Mouse (Mus musculus) CH12.LX (cell line): ENCODE measurements at regions not wholly inside any gene's neighbourhood (a gene's known extent, or its start where the extent isn't known, plus 50 kb on each side); places are given as distances from the start of the nearest gene placed in this dataset.

Experiments used
- DNase-seq: peaks from one replicate; pipeline ENCODE4 v3.0.0-alpha.2; 2013; ENCODE audit errors: extremely low read depth
- H3K27ac ChIP-seq: 2 replicates; pipeline ENCODE4 v1.5.1; 2012; ENCODE audit warnings: low read depth, mild to moderate bottlenecking, control low read depth, moderate library complexity; ENCODE audit not compliant: insufficient read depth
- H3K27me3 ChIP-seq: replicated peaks from 2 replicates; pipeline ENCODE3; 2012; ENCODE audit warnings: inconsistent platforms
- H3K36me3 ChIP-seq, 2 experiments: replicated peaks in 1 of 2; 2 replicates each; pipeline versions ENCODE3 to v1.6.1; 2012; ENCODE audit warnings: inconsistent platforms in 1 of 2, low read length in 1 of 2, mild to moderate bottlenecking in 1 of 2, mixed read lengths in 1 of 2, moderate library complexity in 1 of 2; ENCODE audit not compliant: control insufficient read depth in 1 of 2, insufficient read depth in 1 of 2
- H3K4me1 ChIP-seq, 2 experiments: 2 replicates each; pipeline ENCODE4 v1.6.1; 2012; ENCODE audit warnings: inconsistent platforms in 1 of 2, moderate library complexity in 1 of 2; ENCODE audit not compliant: insufficient read depth in 2 of 2, control insufficient read depth in 1 of 2
- H3K4me2 ChIP-seq: 2 replicates; pipeline ENCODE4 v1.6.1; 2012; ENCODE audit warnings: low read depth, mild to moderate bottlenecking, control low read depth; ENCODE audit not compliant: poor library complexity, insufficient read depth, severe bottlenecking
- H3K4me3 ChIP-seq, 3 experiments: fragments of 150-350 bp in 1 of 3; sonication (generic) in 1 of 3; replicated peaks in 1 of 3; 2 replicates each; pipeline versions ENCODE3 to v1.5.1; 2011 to 2012; ENCODE audit warnings: low read depth in 2 of 3, low read length in 2 of 3, mild to moderate bottlenecking in 2 of 3, moderate library complexity in 2 of 3, control low read depth in 1 of 3, improper control_type of control experiment in 1 of 3, inconsistent platforms in 1 of 3, mixed read lengths in 1 of 3; ENCODE audit not compliant: poor library complexity in 1 of 3
- H3K79me2 ChIP-seq: replicated peaks from 2 replicates; pipeline ENCODE4 v1.6.1; 2012; ENCODE audit warnings: mild to moderate bottlenecking, moderate library complexity; ENCODE audit not compliant: control insufficient read depth, poor library complexity, insufficient read depth, severe bottlenecking; ENCODE audit errors: extremely low read depth
- H3K9ac ChIP-seq: 2 replicates; pipeline ENCODE4 v1.6.1; 2012; ENCODE audit warnings: low read depth, mild to moderate bottlenecking, control low read depth, moderate library complexity; ENCODE audit not compliant: insufficient read depth
- H3K9me3 ChIP-seq: replicated peaks from 2 replicates; pipeline ENCODE3; 2012; ENCODE audit warnings: low read length, inconsistent platforms, mixed read lengths
- CHD1 ChIP-seq: IDR thresholded peaks from 2 replicates; pipeline ENCODE4 v1.6.1; 2012; ENCODE audit warnings: low read depth, low read length, improper control_type of control experiment, inconsistent platforms
- E2F4 ChIP-seq: IDR thresholded peaks from 2 replicates; pipeline ENCODE4 v1.6.1; 2011; ENCODE audit warnings: low read depth, low read length, improper control_type of control experiment; ENCODE audit not compliant: insufficient replicate concordance
- ELF1 ChIP-seq: IDR thresholded peaks from 2 replicates; pipeline ENCODE4 v1.6.1; 2014; ENCODE audit warnings: low read depth, mild to moderate bottlenecking, inconsistent platforms, low read length, improper control_type of control experiment
- EP300 ChIP-seq: IDR thresholded peaks from 2 replicates; pipeline ENCODE4 v1.6.1; 2011; ENCODE audit warnings: low read length, improper control_type of control experiment
- ETS1 ChIP-seq: conservative IDR thresholded peaks from 2 replicates; pipeline ENCODE4 v1.6.1; 2012; ENCODE audit warnings: low read depth, mild to moderate bottlenecking, inconsistent platforms, low read length, improper control_type of control experiment, moderate library complexity
- HCFC1 ChIP-seq: IDR thresholded peaks from 2 replicates; pipeline ENCODE4 v1.6.1; 2012; ENCODE audit warnings: low read depth, mild to moderate bottlenecking, inconsistent platforms, low read length, improper control_type of control experiment
- IRF4 ChIP-seq: IDR thresholded peaks from 2 replicates; pipeline ENCODE4 v1.6.1; 2014; ENCODE audit warnings: low read depth, mild to moderate bottlenecking, inconsistent platforms, low read length, improper control_type of control experiment
- JUN ChIP-seq: IDR thresholded peaks from 2 replicates; pipeline ENCODE4 v1.6.1; 2011; ENCODE audit warnings: low read depth, mild to moderate bottlenecking, low read length, improper control_type of control experiment, moderate library complexity; ENCODE audit not compliant: insufficient read depth
- KAT2A ChIP-seq: IDR thresholded peaks from 2 replicates; pipeline ENCODE4 v1.6.1; 2012; ENCODE audit warnings: low read length, improper control_type of control experiment, inconsistent platforms; ENCODE audit not compliant: insufficient replicate concordance
- MAFK ChIP-seq: IDR thresholded peaks from 2 replicates; pipeline ENCODE4 v1.6.1; 2011; ENCODE audit warnings: low read length, improper control_type of control experiment; ENCODE audit not compliant: insufficient replicate concordance
- MXI1 ChIP-seq: IDR thresholded peaks from 2 replicates; pipeline ENCODE4 v1.6.1; 2011; ENCODE audit warnings: mild to moderate bottlenecking, low read depth, low read length, improper control_type of control experiment
- MYC ChIP-seq: IDR thresholded peaks from 2 replicates; pipeline ENCODE4 v1.6.1; 2011; ENCODE audit warnings: low read depth, mild to moderate bottlenecking, improper control_type of control experiment, low read length
- NELFE ChIP-seq: IDR thresholded peaks from 2 replicates; pipeline ENCODE4 v1.6.1; 2011; ENCODE audit warnings: low read depth, low read length, improper control_type of control experiment
- NRF1 ChIP-seq: IDR thresholded peaks from 2 replicates; pipeline ENCODE4 v1.6.1; 2014; ENCODE audit warnings: low read depth, mild to moderate bottlenecking, inconsistent platforms, low read length, improper control_type of control experiment, moderate library complexity
- PAX5 ChIP-seq: IDR thresholded peaks from 2 replicates; pipeline ENCODE4 v1.6.1; 2012; ENCODE audit warnings: low read length, inconsistent platforms, mixed read lengths
- POLR2A ChIP-seq: IDR thresholded peaks from 2 replicates; pipeline ENCODE4 v1.6.1; 2011; ENCODE audit warnings: low read depth, mild to moderate bottlenecking, improper control_type of control experiment, low read length
- RAD21 ChIP-seq: IDR thresholded peaks from 2 replicates; pipeline ENCODE4 v1.6.1; 2011; ENCODE audit warnings: low read depth, mild to moderate bottlenecking, low read length, improper control_type of control experiment, moderate library complexity
- RCOR1 ChIP-seq: conservative IDR thresholded peaks from 2 replicates; pipeline ENCODE4 v1.6.1; 2012; ENCODE audit warnings: low read depth, mild to moderate bottlenecking, inconsistent platforms, low read length, improper control_type of control experiment
- SIN3A ChIP-seq: IDR thresholded peaks from 2 replicates; pipeline ENCODE4 v1.6.1; 2012; ENCODE audit warnings: low read length, improper control_type of control experiment, inconsistent platforms
- TCF12 ChIP-seq: IDR thresholded peaks from 2 replicates; pipeline ENCODE4 v1.6.1; 2014; ENCODE audit warnings: low read depth, mild to moderate bottlenecking, inconsistent platforms, low read length, improper control_type of control experiment
- USF2 ChIP-seq: conservative IDR thresholded peaks from 2 replicates; pipeline ENCODE4 v1.6.1; 2011; ENCODE audit warnings: low read depth, low read length, improper control_type of control experiment
- ZNF384 ChIP-seq: IDR thresholded peaks from 2 replicates; pipeline ENCODE4 v1.6.1; 2012; ENCODE audit warnings: low read depth, low read length, improper control_type of control experiment, inconsistent platforms
- dilution Hi-C: fragments of 300-500 bp; cut with MboI; formaldehyde crosslinking; loops from 2 replicates; pipeline ENCODE4 v1.14.3; 2020; ENCODE audit warnings: low sequenced_read_pairs; ENCODE audit not compliant: extremely low pct_unique_long_range_greater_than_20kb, extremely low pct_ligation_motif_present
- in situ Hi-C: fragments of 300-500 bp; cut with MboI; formaldehyde crosslinking; loops from 3 replicates; pipeline ENCODE4 v1.14.3; 2019; ENCODE audit warnings: low sequenced_read_pairs, low pct_ligation_motif_present, low pct_unique_long_range_greater_than_20kb, mixed read lengths

- no peak for DNase-seq
- dilution Hi-C loops (no loop called here), in situ Hi-C loops (no loop called here)
Measured at GRCm38 (mm10) chr3:4798366-4798765, 952.2 kb upstream of the Gm8797 start.

GRCm38 (mm10) chr3:4834459-4834858 is 916.1 kb upstream of the Gm8797 start:
- Histone ChIP-seq H3K4me1 (no peaks in the 10 kb centered on the region), H3K4me2 (no peak overlapping the region), H3K27ac (no peak overlapping the region), H3K9ac (no peak overlapping the region), H3K4me3 (no peak overlapping the region), H3K36me3 (no peaks in the 10 kb centered on the region), H3K9me3 (no peaks in the 10 kb centered on the region), H3K79me2 (no peaks in the 10 kb centered on the region), H3K27me3 (no peaks in the 10 kb centered on the region)
- dilution Hi-C loops (no loop called here), in situ Hi-C loops (no loop called here)
- TF ChIP-seq SIN3A, result no peak
- no peak for TF ChIP-seq NELFE
- TF ChIP-seq ZNF384, result no peak
- TF ChIP-seq EP300, result no peak
- TF ChIP-seq POLR2A, result no peak
- TF ChIP-seq ELF1, result no peak
- no peak for TF ChIP-seq RCOR1
- TF ChIP-seq HCFC1, result no peak
- no peak for TF ChIP-seq PAX5
- no peak for TF ChIP-seq MAFK
- DNase-seq, result no peak

More at GRCm38 (mm10) chr3:4798366-4798765, 952.2 kb upstream of the Gm8797 start:
- Histone ChIP-seq H3K4me1 (no peaks in the 10 kb centered on the region), H3K27ac (no peak overlapping the region), H3K9me3 (no peaks in the 10 kb centered on the region), H3K36me3 (no peaks in the 10 kb centered on the region), H3K4me2 (no peak overlapping the region), H3K9ac (no peak overlapping the region), H3K27me3 (no peaks in the 10 kb centered on the region), H3K4me3 (no peak overlapping the region), H3K79me2 (no peaks in the 10 kb centered on the region)
- no peak for TF ChIP-seq NRF1
- no peak for TF ChIP-seq TCF12
- no peak for TF ChIP-seq JUN
- TF ChIP-seq ZNF384, result no peak
- no peak for TF ChIP-seq MXI1
- TF ChIP-seq RAD21, result no peak
- no peak for TF ChIP-seq IRF4
- TF ChIP-seq USF2, result no peak
- TF ChIP-seq E2F4, result no peak
- TF ChIP-seq RCOR1, result no peak
- TF ChIP-seq CHD1, result no peak
- no peak for TF ChIP-seq MYC
- no peak for TF ChIP-seq NELFE
- no peak for TF ChIP-seq KAT2A
- no peak for TF ChIP-seq ETS1
